Mouse (Mus musculus) lung, postnatal 25 days (tissue): ENCODE data around the gene Calcoco1.
"Not testable (repeated sequence)": the region's sequence is repeated elsewhere in the genome, so short reads cannot be mapped to it uniquely, and the experiment has no call there.

Experiments
- DNase-seq: peaks from one replicate; pipeline ENCODE4 v3.0.0; 2022; ENCODE audit warnings: low spot score

The Calcoco1 gene

DNA sequence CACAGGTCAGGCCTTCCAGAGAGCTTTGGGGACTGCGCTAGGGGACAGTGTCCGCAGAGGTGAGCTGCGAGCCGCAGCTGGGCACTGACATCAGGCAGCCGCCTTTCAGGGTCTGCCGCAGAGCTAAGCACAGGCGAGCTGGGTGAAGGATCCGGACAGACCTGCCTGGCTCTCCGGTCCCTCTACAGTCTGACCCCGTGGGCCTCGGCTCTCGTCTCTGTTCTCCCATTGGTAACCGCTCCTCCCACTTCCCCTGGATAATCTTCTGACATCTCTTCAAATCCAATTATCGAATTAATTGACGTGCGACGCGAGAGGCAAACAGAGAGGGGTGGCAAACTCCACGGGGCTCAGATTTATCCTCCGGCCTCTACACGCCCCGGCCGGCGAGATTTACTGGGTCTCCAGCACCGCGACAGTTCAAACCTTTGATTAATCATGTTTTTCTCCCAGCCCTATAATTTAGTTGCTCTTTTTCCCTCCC, 29.6 kb downstream of the Calcoco1 start:
- DNase-seq, result no peak

DNA sequence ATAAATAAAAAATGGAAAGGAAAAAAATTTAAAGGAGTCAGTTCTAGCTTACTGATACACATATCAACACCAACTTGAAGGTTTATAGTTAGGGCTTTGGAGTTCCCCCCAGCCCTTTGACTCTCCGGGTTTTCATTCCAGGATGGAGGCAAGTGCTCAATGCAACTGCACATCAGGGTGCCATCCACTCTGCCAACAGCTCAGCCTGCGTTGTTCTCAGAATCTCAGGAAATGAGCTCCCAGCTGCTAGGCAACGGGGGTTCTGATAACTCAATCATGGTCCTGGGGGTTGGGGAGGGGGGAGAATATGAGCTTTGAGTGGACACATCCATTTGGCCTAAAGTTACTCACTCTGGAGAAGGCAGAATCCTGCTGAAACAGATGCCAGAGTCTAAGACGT, 36.2 kb downstream of the Calcoco1 start:
- DNase-seq, result no peak

DNA sequence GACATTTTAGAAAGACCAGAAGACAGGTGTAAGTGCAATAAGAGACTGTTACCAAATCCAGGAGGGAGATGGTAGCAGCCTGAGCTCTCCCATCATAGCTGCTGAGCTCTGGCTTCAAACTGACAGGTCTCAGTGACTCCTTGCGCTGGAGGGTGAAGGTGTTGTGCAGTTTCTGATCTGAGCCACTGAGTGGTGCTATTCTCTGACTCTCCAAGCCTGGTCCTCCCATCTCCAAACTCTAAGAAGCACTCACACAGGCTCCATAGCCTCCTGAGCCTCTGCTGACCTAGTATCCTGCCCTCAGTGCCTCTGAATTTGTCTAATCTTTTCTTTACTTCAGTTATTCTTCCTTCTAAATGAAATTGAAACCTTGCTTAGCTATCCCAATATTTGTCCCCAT, 38.3 kb downstream of the Calcoco1 start:
- DNase-seq, result peak; percentile 24

DNA sequence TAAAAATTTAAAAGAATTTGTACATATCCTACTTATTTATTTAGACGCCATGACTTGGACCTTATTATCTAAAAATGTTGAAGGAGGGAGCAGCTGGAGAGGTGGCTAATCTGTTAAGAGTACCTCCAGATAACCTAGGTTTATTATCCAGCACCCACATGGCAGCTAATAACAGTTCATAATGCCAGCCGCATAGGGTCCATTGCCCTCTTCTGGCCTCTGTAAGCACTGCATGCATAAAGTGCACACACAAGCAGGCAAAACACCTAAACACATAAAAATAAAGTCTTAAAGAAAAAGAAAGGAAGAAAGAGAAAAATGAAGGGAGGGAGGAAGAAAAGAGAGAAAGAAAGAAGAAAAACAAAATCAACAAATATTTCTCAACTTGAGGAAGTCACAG, 45.6 kb downstream of the Calcoco1 start:
- no peak for DNase-seq

DNA sequence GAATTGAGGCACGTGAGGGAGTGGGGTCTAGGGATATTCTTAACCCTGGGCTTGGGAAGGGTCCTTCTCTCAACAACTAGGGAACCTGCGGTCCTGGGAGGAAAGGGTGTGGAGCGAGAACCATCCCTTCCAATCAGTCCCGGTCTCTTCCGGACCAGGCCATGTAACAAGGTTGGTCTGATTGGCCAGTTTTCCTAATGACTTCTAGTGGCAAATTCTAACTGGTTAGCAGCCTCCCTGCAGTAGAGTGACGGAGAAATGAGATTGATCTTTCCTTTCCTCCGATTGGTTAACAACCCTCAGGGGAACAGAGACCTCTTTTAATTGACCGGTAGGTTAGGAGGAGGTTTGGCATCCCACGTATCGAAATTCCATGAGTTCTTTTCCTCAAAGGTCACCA, 48.4 kb downstream of the Calcoco1 start:
- DNase-seq, result peak; percentile 84

DNA sequence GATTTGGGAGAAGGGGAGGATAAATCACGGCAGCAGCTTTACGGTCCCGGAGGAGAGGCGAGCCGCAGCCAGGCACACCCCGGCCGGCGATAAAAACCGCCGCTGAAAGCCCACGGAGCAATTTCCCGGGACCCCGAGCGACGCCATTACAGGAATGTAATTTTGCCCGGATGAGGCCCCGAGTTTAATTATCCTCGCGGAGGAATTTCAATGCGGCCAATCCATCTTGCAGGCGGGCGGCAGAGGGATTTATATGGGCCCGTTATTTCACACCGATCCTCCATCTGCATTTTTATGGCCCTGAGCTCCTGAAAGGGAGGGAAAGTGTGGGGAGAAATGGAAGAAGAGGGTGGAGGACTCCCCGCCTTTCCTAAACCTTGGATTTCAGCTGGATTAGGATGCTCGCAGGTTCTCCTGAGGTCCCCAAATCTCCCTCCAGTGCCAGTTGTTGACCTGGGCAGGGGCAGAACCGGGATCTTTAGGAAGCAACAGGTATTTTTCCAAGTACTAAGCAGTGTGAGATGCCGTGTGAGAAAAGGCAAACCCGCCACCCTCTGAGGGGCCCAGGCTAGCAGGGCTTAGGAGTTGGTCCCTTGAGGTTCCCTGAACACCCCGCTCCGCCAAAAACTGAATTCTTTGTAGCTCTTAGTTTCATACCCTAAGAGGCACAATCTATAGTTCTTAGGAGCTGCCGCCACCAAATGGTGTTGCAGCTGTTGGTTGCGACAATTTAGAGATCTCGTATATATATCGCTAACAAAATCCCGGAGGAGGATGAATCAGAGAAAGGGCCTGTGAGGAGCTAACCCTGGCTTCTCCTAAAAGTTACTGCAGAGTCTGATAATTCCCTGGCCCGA, 49.5 kb downstream of the Calcoco1 start, which contains the start of gene Atp5g2:
Gene Atp5g2 (minus strand): TSS at position 138 of the 857 bp plus-strand sequence.
- peak; percentile 23 for DNase-seq

DNA sequence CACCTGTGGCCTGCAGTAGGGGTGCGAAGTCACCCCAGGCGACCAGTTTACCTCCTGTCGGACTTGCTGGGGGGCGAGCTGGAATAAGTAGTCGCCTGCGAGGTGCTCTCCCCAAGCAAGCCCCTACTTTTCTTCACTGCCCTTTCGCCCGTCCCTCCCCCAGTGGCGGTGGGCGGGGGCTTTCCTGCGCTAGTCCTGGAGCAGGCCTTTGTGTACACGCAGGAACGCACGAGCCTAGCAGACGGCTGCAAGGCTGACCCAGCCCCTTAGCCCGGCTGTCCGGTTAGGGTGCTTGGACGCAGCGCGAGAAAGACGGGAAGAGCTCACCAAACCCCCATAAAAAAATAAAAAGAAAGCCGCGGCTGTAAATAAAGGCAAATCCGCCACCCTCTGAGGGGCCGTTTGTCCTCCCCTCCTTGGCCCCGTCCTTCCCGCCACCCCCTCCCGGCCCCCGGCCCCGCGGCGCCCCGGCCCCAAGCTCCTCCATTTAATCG, 50.2 kb downstream of the Calcoco1 start:
- DNase-seq, result peak; percentile 88

DNA sequence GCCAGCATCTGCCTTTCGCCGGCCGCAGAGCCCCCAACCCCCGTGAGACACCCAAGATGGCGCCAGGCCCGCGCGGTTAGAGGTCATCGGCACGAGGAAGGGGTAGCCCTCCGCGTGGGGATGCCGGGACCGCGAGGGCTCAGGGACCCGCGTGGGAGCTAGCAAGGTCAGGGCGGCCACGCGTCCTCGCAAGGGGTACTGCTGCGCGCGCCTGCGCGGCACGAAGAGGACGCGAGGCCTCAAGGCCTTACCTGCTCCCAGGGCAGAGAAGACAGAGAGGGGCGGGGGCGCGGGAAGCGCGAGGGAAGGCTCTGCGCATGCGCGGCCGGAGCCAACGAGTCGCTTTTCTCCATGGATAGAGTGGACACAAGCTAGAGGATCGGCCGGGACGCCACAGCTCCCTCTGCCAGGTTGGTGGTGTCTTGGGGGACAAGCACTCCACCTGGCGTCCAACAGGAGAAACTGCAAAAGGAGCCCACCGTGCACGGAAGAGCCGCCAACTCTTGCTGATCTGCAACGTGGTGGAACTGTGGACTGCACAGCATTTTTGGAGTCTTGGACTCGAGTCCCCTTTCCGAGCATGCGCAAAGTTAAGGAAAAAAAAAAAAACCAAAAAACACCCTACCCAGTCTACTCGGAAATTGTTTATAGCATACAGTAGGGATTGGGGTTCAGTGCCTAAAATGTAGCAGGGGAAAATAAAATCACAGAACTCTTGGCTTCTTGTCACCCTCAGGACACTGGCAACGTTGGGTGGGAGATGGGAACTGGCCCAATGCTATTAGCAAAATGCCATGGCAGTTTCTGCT, 51.0 kb downstream of the Calcoco1 start:
- DNase-seq, result peak; percentile 97

DNA sequence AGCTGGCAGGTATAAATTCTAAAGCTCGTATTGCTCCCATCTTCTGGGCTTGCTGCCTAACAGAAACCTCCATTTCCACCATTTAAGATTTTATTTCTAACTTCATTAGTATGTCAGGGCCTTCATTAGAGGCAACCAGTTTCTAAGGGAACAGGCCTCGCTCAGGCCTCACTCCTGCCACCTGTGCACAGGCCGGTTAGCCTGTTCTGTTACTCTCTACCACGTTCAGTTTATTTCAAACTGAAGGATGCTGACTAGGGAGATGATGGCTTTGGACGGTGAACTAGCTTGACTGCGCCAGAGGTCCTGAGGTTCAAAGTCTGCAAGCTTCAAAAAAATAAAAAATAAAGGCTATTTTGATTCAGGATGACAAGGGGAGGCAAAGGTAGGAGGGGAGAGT, 51.7 kb downstream of the Calcoco1 start:
- DNase-seq, result peak; percentile 8

DNA sequence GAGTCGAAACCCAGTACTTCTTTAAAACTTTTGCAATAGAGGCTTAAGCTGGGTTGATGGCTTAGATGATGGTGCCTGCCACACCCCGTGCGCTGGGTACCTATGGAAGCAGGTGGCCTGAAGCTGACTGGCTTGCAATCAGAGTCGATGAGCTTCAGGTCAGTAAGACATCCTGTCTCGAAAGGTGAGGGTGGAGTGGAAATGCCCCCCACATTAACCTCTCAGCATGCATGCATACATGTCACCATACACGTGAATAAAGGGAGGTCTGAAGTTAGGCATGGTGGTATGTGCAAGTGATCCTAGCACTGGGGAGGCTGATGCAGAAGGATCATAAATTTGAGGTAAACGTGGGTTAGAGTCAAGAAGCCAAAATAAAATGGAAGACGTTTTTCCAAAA, 52.4 kb downstream of the Calcoco1 start:
- DNase-seq, result no peak

DNA sequence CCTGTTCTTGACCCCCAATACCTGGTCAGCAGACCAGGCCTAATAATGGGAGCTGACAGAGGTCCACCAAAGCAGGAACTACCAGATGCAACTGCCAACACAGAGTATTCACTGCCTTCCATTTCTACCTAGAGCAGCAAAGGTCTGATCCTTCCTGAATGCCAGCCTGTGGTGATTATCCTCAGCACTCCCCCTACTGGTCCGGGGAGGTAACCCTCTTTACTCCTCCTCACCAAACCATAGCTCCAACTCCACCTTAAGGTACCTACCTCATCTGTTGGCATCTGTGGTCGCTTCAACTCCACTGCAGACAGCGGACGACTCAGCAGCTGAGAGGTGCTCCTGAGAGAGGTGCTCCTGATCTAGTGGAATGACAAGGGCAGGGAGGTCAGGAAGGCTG, 56.5 kb downstream of the Calcoco1 start:
- DNase-seq, result peak; percentile 62

DNA sequence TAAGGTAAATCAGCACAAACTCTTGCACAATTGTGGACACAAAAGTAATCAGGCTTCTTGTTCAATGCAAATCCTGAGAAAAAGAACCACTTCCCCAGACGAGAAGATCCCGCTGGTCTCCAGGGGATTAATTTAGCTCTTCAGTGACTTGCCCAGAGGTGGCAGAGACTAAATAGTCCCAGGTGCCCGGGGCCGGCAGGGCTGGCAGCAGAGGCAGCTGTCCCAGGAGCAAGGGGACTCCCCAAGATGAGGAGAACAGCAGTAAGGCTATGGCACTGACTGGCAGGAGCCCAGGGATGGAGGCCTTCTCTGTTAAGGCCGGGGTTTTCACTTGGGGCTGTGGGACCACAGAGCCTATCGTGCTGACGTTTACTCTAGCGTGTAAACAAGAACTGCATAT, 58.2 kb downstream of the Calcoco1 start:
- no peak for DNase-seq

DNA sequence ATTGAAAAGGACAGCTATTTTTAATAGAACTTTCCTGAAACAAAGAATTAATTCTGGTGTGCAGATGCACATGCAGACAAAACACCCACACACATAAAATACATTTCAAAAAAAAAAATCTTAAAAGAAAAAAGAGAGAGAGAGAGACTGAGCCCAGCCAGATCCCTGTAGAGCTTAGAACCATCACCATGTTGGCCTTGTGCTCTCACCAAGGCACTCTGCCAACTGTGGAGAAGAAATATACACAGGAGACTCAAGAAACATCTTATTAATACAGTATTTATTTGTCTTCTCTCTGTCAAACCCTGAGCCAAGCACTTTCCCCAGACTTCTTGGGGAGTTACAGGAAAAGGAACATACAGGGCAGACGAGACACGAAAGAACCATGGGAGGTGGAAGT, 59.4 kb downstream of the Calcoco1 start:
- not testable (repeated sequence) for DNase-seq

DNA sequence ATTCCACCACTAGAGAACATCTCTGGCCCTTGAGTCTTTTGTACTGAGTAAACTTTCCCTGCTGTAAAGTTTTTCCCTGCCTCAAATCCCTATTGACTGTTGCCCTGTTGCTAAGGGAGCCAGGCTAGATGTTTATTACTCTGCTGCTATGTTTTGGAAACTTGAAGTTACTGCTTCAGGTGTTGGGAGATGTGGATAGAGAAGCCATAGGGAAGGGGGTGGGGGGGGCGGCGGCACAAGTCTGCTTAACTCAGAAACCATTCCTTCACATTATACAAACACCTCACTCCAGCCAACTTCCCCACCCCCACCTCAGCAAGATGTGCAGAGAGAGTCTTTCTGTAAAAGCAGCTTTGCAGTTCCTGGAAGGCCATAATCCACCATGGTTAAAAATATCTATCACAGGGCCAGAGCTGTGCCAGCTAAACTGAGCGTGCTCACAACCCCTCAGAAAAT, 64.0 kb downstream of the Calcoco1 start:
- peak; percentile 23 for DNase-seq
